Mouse (Mus musculus): ENCODE measurements around the gene Mthfd2l.

Gene Mthfd2l

GRCm38 (mm10) chr5:90930971-90931851 is at the start of gene Mthfd2l:
Gene Mthfd2l, plus strand, starts transcription at chr5:90931117.
- peak; percentile 84 for DNase-seq

DNA sequence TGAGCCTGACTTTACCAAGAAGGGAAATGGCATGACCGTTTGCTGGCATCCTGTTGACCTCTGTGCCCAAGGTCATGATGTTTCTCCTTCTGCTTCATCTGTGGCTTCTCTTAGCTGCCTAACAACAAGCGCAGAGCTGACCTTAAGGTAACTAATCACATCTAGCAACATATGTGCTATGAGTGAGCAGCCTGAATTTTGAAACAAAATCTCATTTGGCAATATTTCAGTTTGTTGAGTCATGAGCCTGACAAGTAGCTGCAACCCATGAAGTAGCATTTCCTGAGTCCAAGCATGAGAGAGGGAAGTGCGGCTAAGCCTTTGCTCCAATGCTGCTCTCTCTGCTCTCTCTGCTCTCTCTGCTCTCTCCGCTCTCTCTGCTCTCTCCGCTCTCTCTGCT is 49.2 kb upstream of the Mthfd2l start:
- DNase-seq = no peak

DNA sequence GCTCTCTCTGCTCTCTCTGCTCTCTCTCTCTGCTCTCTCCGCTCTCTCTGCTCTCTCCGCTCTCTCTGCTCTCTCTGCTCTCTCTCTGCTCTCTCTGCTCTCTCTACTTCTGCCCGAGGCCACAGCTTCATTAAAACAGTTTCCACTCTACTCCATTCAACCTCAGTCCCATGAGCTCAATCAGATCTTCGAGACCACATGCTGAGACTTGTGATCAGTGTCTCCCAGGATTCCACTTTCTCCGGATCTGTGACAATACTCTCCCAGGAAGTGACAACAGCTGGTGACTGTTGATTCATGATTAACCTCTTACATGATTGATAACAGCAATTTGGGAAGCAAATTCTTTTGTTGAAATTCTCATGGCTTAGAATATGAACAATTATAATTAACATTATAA is 48.8 kb upstream of the Mthfd2l start:
- DNase-seq = no peak

- DNase-seq = no peak
Observed at GRCm38 (mm10) chr5:90884628-90885242, 46.2 kb upstream of the Mthfd2l start.

GRCm38 (mm10) chr5:90888661-90889060 is 42.3 kb upstream of the Mthfd2l start:
- no peak for DNase-seq

DNA sequence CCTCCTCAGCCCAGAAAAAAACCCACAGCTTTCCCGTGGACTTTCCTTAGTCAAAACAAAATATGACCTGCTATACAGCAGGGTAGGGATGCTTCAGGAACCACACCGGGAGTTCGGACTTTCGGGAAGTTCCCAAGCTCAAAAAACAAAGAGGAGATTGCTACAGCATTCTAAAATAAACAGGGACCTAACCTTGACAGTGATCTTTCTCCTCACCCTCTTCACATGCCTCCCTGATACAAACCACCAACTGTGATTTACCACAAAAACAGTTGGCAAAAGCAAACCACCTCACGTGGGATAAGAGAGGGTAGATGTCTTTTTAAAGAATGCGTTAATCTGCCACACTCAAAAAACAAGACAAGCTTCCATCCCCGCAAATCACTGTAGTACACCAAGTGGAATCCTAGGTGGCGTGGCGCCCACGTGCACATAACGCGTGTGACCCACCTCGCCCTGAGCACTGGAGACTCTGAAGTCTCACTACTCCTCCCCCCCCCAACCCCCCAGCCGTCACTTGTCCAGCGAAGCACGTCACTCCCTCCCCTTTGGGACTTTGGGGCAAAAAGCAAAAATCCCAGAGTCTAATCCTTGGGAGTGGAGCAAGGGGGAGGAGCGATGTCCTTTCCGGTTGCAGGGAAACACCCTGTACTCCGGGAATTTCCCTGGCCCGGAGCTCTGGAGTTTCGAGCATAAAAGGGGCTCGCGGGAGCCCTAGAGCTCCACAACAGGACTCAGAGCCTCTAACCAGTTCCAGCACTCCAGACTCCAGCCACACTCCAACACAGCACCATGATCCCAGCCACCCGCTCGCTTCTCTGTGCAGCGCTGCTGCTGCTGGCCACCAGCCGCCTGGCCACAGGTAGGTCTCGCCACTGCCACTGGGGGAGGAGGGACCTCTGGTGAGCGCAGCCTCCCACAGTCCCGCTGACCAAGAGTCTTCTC is 40.1 kb upstream of the Mthfd2l start, which contains the start of gene Cxcl1:
Gene Cxcl1, plus strand, starts transcription at position 723 of the 945 bp plus-strand sequence.
- DNase-seq = peak; percentile 35

DNA sequence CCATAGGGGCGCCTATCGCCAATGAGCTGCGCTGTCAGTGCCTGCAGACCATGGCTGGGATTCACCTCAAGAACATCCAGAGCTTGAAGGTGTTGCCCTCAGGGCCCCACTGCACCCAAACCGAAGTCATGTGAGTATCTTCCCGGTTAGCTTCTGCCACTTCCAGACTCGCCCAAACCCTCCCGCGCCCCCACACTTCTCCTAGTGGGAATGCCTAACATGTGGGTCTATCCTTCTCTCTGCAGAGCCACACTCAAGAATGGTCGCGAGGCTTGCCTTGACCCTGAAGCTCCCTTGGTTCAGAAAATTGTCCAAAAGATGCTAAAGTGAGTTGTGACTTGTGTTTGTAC is 39.5 kb upstream of the Mthfd2l start:
- no peak for DNase-seq

GRCm38 (mm10) chr5:90894231-90894630 is 36.7 kb upstream of the Mthfd2l start:
- DNase-seq = no peak

- no peak for DNase-seq
Observed at GRCm38 (mm10) chr5:90897429-90897828, 33.5 kb upstream of the Mthfd2l start.

- DNase-seq = no peak
Observed at GRCm38 (mm10) chr5:90899308-90899707, 31.6 kb upstream of the Mthfd2l start.

DNA sequence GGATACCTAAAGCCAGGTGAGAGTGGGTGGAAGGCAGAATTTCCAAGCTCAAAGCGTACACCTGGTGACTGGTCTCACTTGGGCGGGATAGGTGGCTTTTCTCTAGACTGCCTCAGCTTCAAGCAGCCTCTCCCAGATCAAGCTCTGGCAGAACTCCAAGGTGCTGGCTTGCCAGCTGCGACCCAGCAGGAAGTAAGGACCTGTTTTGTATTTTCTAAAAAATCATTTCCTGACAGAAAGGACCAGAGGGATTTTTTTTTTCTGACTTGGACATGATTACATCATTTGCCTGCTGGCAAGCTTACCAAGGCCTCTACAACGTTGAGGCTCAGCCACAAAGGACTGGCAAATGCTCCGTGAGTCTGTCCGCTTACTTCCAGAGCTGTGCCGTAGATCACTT is 30.8 kb upstream of the Mthfd2l start:
- no peak for DNase-seq

DNA sequence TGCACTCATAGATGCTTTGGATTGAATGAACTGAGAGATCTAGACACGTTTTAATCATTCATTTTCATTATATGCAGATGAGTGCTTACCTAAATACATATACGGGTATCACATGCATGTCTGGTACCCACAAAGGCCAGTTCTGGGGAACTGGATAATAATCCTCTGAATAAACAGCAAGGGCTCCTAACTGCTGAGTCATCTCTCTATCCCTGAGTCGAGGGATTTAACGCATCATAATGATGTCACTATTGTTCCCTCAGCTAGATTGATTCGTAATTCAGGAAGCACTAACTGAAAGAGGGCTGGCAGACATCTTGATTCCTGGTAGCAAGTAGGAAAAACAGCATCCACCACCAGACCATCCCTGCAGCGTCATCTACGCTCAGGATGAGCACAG is 30.2 kb upstream of the Mthfd2l start:
- no peak for DNase-seq

DNA sequence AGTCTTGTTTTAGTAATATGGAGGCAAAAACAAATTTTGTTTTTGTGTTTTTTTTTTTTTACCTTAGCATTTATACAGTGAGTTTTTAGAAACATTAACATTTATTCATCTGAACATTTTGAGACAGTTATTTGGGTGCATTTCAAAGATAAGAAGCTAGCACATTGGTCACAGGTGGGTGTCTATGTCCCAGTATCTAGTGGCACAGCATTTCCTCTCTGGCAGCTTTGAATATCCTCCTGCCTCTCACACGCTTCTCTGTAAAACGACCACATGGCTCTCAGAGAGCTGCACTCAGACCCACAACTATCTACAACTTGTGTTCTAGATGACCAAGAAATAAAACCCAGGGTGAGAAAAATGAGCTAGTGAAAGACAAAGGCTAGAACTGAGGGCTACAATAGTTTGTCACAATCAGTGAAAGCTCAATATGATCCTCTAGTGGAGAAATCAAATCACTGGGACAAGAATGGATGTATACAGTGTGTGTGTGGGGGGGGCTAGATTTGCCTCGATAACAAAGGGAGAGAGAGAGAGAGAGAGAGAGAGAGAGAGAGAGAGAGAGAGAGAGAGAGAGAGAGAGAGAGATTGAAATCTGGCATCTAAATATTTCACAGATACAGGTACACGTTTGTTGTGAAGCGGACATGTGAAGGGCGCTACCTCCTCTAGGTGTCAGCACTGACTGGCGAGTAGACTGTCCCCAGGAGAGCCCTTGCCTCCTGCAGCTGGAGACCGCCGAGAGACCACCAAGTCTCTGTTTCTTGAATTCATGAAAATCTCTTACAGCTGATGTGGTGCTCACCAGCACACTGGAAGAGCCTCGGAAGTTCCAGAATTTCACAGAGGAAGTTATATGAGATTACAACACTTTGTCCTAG is 28.3 kb upstream of the Mthfd2l start:
- peak; percentile 23 for DNase-seq

DNA sequence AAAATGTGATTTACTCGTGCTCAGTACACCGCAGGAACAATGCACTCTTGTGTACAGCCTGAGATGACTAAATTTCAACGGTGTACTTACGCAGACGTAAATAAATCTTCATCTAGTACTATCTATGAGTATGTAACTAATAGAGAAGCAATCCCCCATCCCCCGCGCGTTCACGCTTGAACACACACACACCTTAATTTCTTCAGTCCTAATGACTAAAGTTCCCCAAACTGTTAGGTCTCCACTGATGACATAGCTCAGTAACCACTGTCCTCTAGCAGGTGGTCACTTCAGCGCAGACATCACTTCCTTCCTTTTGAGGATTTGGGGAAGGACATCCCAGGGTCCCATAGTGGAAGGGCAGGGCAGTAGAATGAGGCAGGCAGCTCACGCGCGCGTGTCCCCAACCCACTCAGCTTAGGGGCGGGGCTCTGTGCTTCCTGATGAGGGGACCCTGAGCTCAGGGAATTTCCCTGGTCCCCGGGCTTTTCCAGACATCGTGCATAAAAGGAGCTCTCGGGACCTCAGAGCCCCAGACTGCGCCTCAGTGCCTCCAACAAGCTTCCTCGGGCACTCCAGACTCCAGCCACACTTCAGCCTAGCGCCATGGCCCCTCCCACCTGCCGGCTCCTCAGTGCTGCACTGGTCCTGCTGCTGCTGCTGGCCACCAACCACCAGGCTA is 27.4 kb upstream of the Mthfd2l start, which contains the start of gene Cxcl2:
Gene Cxcl2, plus strand, starts transcription at position 533 of the 682 bp plus-strand sequence.
- no peak for DNase-seq

DNA sequence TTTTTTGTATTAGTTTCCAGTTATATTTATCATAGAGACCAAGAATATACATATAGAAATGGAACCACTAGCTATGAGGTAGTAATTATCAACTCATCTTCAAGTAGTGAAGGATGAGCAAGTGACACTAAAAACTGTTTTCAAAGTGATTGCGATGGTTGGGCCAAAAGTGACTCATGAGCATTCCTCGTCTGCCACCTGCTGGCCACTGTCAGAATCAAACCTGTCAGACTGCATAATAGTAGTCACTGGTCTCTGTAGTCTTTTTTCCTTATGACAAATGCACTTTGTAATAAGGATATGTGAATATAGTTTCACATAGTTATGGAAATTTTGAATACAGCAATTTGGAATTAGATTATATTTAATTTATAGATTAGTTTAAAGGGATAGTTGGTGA is 21.9 kb upstream of the Mthfd2l start:
- DNase-seq = peak; percentile 69

- DNase-seq = no peak
Observed at GRCm38 (mm10) chr5:90919495-90919894, 11.4 kb upstream of the Mthfd2l start.

DNA sequence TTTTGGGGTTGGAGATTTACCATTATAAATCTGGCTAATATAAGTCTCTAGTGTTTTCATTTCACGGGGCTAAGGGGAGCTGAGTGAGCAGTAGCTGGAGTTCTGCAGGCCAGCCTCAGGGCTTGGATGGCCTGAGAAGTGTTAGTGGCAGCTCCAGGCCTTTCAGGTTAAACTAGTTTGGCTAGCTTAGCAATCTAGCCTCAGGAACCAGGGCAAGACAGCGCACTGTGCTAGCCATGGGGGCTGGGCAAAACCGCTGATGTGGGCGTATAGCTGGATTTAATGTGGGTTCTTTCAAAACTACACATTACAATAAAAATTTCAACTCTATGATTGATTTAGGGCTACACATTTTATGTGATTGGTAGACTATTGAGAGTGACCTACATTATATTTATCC is 8.0 kb upstream of the Mthfd2l start:
- DNase-seq = no peak

GRCm38 (mm10) chr5:90930546-90930945 is 371 bp upstream of the Mthfd2l start:
- no peak for DNase-seq

DNA sequence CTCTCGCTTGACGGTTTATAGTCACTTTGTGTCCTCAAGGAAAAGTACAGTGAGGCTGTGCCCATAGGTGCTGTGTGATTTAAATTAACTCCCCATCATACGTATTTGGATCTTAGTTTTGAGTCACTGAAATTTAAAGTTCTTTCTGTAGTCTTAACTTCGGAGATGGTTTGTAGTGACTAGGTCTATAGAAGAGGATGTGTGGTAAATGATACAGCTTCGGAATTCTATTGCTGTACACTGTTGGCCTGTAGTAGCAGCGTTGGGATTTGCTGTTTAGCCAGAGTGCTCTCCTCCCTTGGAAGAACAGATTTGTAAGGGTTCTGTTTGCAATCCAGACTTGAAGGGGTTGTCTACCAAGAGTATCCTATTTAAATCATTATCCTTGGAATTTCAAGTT is 994 bp downstream of the Mthfd2l start:
- DNase-seq = no peak

DNA sequence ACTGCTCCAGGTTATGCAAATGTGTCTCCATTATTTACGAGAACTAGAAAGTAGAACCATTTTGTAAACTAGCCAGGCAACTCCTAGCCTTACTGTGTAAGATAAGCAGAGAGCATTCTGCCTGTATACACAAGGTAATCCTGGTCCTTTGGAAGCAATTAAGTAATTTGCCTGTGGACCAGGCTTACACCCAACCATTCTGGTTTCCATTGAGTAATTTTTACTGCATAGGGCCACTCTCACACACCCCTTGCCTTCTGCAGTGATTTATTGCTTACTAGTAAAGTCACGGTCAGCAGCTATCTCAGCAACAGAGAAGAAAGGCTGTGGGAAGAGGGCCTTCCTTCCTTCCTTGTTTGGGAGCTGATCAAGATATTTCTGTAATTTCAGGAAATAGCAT is 5.8 kb downstream of the Mthfd2l start:
- DNase-seq = no peak

DNA sequence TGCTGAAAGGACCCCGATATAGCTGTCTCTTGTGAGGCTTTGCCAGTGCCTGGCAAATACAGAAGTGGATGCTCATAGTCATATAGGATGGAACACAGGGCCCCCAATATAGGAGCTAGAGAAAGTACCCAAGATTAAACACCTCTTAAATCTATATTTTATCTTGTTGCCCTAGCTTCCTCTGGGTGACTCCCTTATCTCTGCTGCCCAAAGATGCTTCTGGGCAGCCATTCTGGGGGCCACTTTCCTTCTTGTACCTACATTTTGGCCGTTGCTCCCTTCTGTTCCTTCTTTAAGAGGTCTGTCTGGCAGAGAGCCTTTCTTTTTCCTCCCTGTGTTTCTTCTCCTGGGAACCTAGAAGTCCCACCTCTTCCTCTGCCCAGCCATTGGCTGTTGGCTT is 14.5 kb downstream of the Mthfd2l start:
- DNase-seq = no peak

- no peak for DNase-seq
Observed at GRCm38 (mm10) chr5:90949499-90949898, 18.6 kb downstream of the Mthfd2l start.

All from liver (tissue).